Mouse (Mus musculus): ENCODE results near the gene Shisa8.

GRCm38 (mm10) chr15:82192617-82193016 lies 20.0 kb downstream of the Shisa8 start:
- TF ChIP-seq CTCF (IDR thresholded peaks at IDR 0.05; ENCODE audit: borderline replicate concordance, insufficient read depth, low read depth, low read length) (no peak), POLR2A (IDR thresholded peaks at IDR 0.05; ENCODE audit: borderline replicate concordance, insufficient read depth, low read length) (no peak)

All from cerebellum, adult 2 months (tissue).